Mouse (Mus musculus): ENCODE measurements at regions not wholly inside any gene's neighbourhood (a gene's known extent, or its start where the extent isn't known, plus 50 kb on each side); places are given as distances from the start of the nearest gene placed in this dataset.

- TF ChIP-seq POLR2A (IDR thresholded peaks at IDR 0.05; ENCODE audit: extremely low read depth, insufficient read depth, low read length), result no peak
- no peak for TF ChIP-seq CTCF (IDR thresholded peaks at IDR 0.05; ENCODE audit: low read depth, low read length)
Measured at GRCm38 (mm10) chr10:8951236-8951825, 65.5 kb upstream of the Sash1 start.
